Mouse (Mus musculus): ENCODE data around the gene Gatm. TPM values are rescaled to one million over a fixed set of nuclear protein-coding genes. Genes with fewer than 3 reads are reported as not detected.

Gene Gatm
- polyA plus RNA-seq, 1 experiment from 2014 or later, result 3.0 TPM

DNA sequence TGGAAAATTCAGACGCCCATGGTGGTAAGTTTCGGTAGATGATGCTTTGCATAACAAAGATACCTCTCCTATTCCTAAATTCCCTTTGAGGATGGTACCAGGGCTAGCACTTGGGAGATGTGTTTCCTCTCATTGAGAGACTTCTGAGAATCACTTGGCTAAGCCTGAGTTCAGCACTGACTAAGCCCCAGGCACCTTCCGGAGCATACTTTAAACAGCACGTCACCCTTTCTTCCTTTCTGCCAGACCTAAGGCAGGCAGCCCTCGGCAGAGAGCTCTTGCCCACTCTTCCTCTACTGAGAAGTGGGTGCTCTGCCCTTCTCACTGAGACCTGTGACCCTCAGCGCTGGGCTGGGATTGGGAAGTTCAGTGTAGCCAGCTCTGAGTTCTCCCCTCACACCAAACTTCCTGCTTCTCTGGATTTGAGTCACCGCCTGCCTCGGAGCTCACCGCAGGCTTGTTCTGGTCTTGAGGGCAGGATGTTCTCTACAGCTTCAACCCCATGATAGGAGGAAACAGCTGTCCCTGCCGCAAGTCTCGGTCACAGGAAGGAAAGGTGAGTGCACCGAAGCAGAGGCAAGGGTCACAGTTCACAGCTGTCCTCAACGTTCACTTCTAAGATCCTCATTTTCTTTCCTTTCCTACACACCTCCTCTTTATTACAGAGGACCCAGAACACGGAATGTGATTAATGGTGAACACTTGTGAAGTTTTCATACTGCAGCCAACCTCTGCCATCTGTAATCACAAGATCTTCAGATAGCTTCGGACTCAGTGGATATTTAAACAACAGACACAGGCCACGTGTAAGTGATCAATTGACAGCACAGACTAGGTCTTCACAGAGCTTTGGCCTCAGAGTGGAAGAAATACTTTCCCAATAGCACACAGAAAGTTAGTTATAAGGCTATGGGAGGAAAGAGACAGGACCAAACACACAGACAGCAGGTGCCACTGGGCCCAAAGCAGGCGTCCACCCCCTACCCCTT is 41.3 kb upstream of the Gatm start:
- ATAC-seq (peak; percentile 43), DNase-seq (ENCODE audit: low spot score) (peak; percentile 36)
- TF ChIP-seq EP300 (IDR thresholded peaks at IDR 0.05) (no peak), CTCF (IDR thresholded peaks at IDR 0.05) (no peak)
- H3K27ac ChIP-seq (ENCODE audit: low read length), result no peak overlapping the region
- no peak overlapping the region for H3K4me2 ChIP-seq (replicated peaks; ENCODE audit: low read depth, low read length)
- no peaks in the 10 kb centered on the region for H3K27me3 ChIP-seq (replicated peaks; ENCODE audit: insufficient read depth, low read length)
- 32% methylated on average over 17 of the region's 17 CpGs for WGBS
- no peaks in the 10 kb centered on the region for H3K4me1 ChIP-seq (ENCODE audit: insufficient read depth, low read depth, low read length)
- H3K36me3 ChIP-seq (ENCODE audit: insufficient read depth, low read length), result no peaks in the 10 kb centered on the region
- no peak overlapping the region for H3K9ac ChIP-seq (replicated peaks; ENCODE audit: low read depth)
- no peaks in the 10 kb centered on the region for H3K9me3 ChIP-seq (ENCODE audit: low read length)
- no peak overlapping the region for H3K4me3 ChIP-seq (ENCODE audit: low read depth, low read length)

GRCm38 (mm10) chr2:122638673-122639072 is 27.6 kb upstream of the Gatm start:
- Histone ChIP-seq H3K27me3 (replicated peaks; ENCODE audit: insufficient read depth, low read length) (0 out of 2 replicates have a peak, but pooled peaks cover 5% of the 10 kb centered on the region), H3K9ac (replicated peaks; ENCODE audit: low read depth) (no peak overlapping the region), H3K4me3 (ENCODE audit: low read depth, low read length) (no peak overlapping the region), H3K9me3 (ENCODE audit: low read length) (no peaks in the 10 kb centered on the region), H3K4me1 (ENCODE audit: insufficient read depth, low read depth, low read length) (no peaks in the 10 kb centered on the region), H3K36me3 (ENCODE audit: insufficient read depth, low read length) (no peaks in the 10 kb centered on the region), H3K4me2 (replicated peaks; ENCODE audit: low read depth, low read length) (no peak overlapping the region), H3K27ac (ENCODE audit: low read length) (no peak overlapping the region)
- 36% methylated on average over 5 of the region's 5 CpGs for WGBS
- DNase-seq (ENCODE audit: low spot score), result no peak
- TF ChIP-seq CTCF (IDR thresholded peaks at IDR 0.05) (no peak), EP300 (IDR thresholded peaks at IDR 0.05) (no peak)
- ATAC-seq, result no peak

DNA sequence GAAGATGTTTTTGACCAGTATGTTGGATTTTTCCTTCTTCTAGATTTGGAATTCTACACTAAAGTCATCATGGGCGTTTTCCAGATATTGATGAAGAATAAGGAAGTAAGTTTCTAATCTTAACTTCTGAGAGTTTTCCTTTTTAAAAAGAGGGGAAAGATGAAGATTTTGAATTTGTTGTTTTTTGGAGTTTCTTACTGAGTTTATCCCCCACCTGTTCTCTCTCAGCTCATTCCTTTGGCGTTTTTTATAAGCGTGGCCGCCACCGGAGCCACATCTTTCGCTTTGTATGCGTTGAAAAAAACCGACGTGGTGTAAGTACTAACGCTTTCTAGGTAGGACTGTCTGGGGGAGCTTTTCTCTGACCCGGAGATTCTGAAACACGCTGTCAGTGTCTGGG is 26.9 kb upstream of the Gatm start:
- no peak overlapping the region for H3K27ac ChIP-seq (ENCODE audit: low read length)
- no peak for ATAC-seq
- peak overlapping the region; percentile 52 for H3K4me2 ChIP-seq (replicated peaks; ENCODE audit: low read depth, low read length)
- no peak overlapping the region for H3K9ac ChIP-seq (replicated peaks; ENCODE audit: low read depth)
- H3K36me3 ChIP-seq (ENCODE audit: insufficient read depth, low read length), result peaks cover 3% of the 10 kb centered on the region; the same call in 1 of the 2 replicates
- 0 out of 2 replicates have a peak overlapping the region, but pooled peaks have one; percentile 14 for H3K4me3 ChIP-seq (ENCODE audit: low read depth, low read length)
- no peak for DNase-seq (ENCODE audit: low spot score)
- no peaks in the 10 kb centered on the region for H3K4me1 ChIP-seq (ENCODE audit: insufficient read depth, low read depth, low read length)
- 30% methylated on average over 12 of the region's 12 CpGs for WGBS
- H3K27me3 ChIP-seq (replicated peaks; ENCODE audit: insufficient read depth, low read length), result 0 out of 2 replicates have a peak, but pooled peaks cover 5% of the 10 kb centered on the region
- TF ChIP-seq CTCF (IDR thresholded peaks at IDR 0.05) (no peak), EP300 (IDR thresholded peaks at IDR 0.05) (no peak)
- no peaks in the 10 kb centered on the region for H3K9me3 ChIP-seq (ENCODE audit: low read length)

DNA sequence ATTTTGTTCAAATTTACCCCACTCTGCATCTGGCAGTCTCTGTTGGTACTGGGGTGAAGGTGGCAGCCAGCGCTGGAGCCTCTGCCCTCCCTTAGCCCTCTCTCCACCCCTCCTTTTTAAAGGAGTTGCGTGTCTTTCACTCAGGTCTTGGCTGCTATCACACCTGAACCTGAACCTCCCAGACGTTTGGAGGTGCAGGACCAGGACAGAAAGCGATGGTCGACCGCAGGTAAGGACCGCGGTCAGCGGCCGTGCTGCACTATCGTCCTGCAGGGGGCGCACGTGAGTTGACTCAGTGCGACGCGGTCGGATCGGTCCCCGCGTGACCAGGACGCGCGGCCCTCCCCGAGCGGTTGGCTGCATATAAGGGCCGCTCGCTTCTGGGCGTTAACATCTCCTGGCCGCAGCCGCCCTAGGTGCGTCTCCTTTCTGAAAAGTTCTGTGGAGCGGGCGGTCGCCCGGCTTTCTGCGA is 26.5 kb upstream of the Gatm start:
- Histone ChIP-seq H3K4me1 (ENCODE audit: insufficient read depth, low read depth, low read length) (no peaks in the 10 kb centered on the region), H3K9me3 (ENCODE audit: low read length) (no peaks in the 10 kb centered on the region), H3K4me3 (ENCODE audit: low read depth, low read length) (0 out of 2 replicates have a peak overlapping the region, but pooled peaks have one; percentile 14), H3K9ac (replicated peaks; ENCODE audit: low read depth) (no peak overlapping the region), H3K36me3 (ENCODE audit: insufficient read depth, low read length) (peaks cover 5% of the 10 kb centered on the region; the same call in 1 of the 2 replicates), H3K27ac (ENCODE audit: low read length) (no peak overlapping the region), H3K27me3 (replicated peaks; ENCODE audit: insufficient read depth, low read length) (0 out of 2 replicates have a peak, but pooled peaks cover 5% of the 10 kb centered on the region), H3K4me2 (replicated peaks; ENCODE audit: low read depth, low read length) (peak overlapping the region; percentile 52)
- peak; percentile 80 for ATAC-seq
- TF ChIP-seq EP300 (IDR thresholded peaks at IDR 0.05) (no peak), CTCF (IDR thresholded peaks at IDR 0.05) (peak; percentile 95)
- peak; percentile 71 for DNase-seq (ENCODE audit: low spot score)
- WGBS, result 4% methylated on average over 36 of the region's 36 CpGs

DNA sequence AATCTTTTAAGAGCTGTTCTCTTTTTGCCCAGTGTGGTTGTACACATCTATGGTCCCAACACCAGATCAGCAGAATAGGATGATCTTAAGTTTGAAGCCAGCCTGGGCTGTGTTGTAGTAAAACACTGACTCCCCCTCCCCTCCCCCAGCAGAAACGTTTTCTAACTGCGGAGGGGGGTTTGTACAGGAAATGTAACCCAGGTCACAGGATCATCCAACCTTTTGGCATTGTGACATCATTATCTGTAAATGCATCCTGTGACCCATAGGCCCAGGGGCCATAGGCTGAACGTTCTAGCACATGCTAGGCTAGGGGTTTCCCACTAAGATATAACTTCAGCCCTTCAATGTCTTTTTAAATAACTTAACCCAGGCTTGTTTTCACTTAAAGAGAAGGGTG is 25.6 kb upstream of the Gatm start, which contains the start of gene AA467197:
Gene AA467197 (plus strand): TSS at position 301 of the 400 bp plus-strand sequence.
- Histone ChIP-seq H3K4me2 (replicated peaks; ENCODE audit: low read depth, low read length) (peak within 1 kb of the TSS; percentile 52), H3K9ac (replicated peaks; ENCODE audit: low read depth) (no peak within 1 kb of the TSS), H3K9me3 (ENCODE audit: low read length) (no peaks in the 10 kb centered on the region), H3K27me3 (replicated peaks; ENCODE audit: insufficient read depth, low read length) (0 out of 2 replicates have a peak, but pooled peaks cover 5% of the 10 kb centered on the region), H3K27ac (ENCODE audit: low read length) (no peak within 1 kb of the TSS), H3K4me3 (ENCODE audit: low read depth, low read length) (0 out of 2 replicates have a peak within 1 kb of the TSS, but pooled peaks have one; percentile 14), H3K36me3 (ENCODE audit: insufficient read depth, low read length) (peaks cover 5% of the 10 kb centered on the region; the same call in 1 of the 2 replicates), H3K4me1 (ENCODE audit: insufficient read depth, low read depth, low read length) (no peaks in the 10 kb centered on the region)
- no peak for DNase-seq (ENCODE audit: low spot score)
- 42% methylated on average over 3 of the region's 3 CpGs for WGBS
- ATAC-seq, result no peak
- no peak for TF ChIP-seq CTCF (IDR thresholded peaks at IDR 0.05)
- no peak for TF ChIP-seq EP300 (IDR thresholded peaks at IDR 0.05)

GRCm38 (mm10) chr2:122631226-122631801 is 20.2 kb upstream of the Gatm start:
- H3K9me3 ChIP-seq (ENCODE audit: low read length), result no peaks in the 10 kb centered on the region
- H3K4me3 ChIP-seq (ENCODE audit: low read depth, low read length), result peak overlapping the region; percentile 90
- H3K4me2 ChIP-seq (replicated peaks; ENCODE audit: low read depth, low read length), result peak overlapping the region; percentile 100
- no peaks in the 10 kb centered on the region for H3K27me3 ChIP-seq (replicated peaks; ENCODE audit: insufficient read depth, low read length)
- peak; percentile 61 for DNase-seq (ENCODE audit: low spot score)
- TF ChIP-seq EP300 (IDR thresholded peaks at IDR 0.05) (no peak), CTCF (IDR thresholded peaks at IDR 0.05) (0 out of 2 replicates have a peak, but pooled peaks have one; percentile 20)
- peaks cover 5% of the 10 kb centered on the region; the same call in 1 of the 2 replicates for H3K36me3 ChIP-seq (ENCODE audit: insufficient read depth, low read length)
- ATAC-seq, result peak; percentile 54
- no peak overlapping the region; the same call in 1 of the 2 replicates for H3K27ac ChIP-seq (ENCODE audit: low read length)
- H3K4me1 ChIP-seq (ENCODE audit: insufficient read depth, low read depth, low read length), result no peaks in the 10 kb centered on the region
- WGBS, result under 1% methylated on average over 43 of the region's 53 CpGs
- peak overlapping the region; percentile 76 for H3K9ac ChIP-seq (replicated peaks; ENCODE audit: low read depth)

Measured in lung, postnatal 0 days (tissue).